Mouse (Mus musculus): ENCODE data around the gene Cacna1e.

Cacna1e gene

DNA sequence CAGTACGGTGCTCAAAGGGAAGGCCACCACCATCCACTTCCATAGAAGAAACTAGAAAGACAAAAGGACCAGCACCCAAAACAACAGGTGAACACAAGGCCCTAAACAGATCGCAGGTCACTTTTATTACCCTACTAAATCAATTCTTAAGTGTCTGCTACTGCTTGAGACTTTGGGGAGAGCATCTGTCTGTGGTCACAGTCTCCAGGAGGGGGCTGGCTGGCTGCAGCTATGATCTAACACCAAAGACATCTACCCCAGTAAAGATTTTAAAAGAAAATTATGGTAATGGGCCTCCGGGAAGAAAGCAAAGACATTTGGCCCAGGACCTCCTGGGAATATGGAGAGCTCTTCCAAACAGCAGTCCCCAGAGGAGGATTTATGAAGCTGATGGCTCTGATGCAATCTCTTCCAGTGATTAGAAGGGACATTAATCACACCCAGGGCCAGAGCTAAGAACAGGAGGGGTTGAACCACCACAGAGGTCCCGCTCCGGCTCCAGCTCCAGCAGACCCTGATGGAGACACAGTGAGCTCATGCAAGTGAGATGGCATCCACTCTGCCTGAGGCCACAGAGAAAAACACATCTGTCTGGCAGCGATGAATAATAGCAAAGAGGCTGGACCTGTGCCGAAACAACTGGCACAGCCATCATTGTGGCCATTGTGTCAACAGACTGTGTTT lies 178.3 kb downstream of the Cacna1e start:
- no peak for DNase-seq

DNA sequence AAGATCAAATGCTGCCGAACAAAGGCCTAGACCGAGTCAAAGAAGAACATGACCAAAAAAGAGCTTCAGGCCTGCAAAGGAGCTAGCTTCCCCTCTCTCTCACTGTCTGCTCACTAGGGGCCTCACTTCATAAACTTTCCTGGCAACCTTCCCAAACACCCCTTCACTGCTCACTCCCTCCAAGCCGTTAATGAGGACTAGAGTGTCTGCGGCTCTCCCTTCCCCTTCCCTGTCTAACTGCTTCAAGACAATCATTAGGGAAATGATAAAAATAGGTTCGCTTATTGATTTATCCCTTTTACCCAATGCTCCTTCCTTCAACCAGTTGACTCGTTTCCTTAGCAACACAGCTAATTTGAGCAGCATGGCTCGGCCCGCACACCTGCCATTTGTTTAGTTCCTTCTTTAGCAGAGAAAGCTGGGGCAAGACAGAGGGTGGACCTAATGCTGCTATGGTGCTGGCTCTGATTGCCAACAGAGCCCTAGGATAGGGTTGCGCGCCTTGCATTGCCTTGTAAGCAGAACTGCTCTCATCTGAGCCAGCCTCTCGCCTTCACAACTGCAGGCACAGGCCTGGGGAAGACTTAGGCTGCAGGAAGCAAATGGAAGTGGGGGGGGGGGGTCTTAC lies 179.6 kb downstream of the Cacna1e start:
- DNase-seq = no peak

DNA sequence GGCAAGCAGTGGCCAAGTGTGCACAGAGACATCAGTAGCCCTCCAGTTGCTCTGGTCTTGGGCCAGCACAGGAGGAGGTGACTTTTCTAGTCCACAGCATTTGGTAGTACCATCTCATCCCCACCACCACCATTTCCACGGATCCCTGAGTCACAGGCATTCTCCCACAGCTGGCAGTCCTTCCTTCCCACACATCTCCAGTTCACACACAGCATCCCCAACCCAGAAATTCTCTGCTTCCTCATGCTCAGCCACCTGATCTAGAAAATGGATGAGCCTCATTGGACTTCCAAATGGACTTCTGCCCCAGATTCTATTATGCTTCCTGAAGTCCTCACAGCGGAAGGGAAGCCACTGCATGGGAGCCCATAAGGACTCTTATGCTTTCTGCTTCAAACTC lies 181.7 kb downstream of the Cacna1e start:
- DNase-seq = no peak

DNA sequence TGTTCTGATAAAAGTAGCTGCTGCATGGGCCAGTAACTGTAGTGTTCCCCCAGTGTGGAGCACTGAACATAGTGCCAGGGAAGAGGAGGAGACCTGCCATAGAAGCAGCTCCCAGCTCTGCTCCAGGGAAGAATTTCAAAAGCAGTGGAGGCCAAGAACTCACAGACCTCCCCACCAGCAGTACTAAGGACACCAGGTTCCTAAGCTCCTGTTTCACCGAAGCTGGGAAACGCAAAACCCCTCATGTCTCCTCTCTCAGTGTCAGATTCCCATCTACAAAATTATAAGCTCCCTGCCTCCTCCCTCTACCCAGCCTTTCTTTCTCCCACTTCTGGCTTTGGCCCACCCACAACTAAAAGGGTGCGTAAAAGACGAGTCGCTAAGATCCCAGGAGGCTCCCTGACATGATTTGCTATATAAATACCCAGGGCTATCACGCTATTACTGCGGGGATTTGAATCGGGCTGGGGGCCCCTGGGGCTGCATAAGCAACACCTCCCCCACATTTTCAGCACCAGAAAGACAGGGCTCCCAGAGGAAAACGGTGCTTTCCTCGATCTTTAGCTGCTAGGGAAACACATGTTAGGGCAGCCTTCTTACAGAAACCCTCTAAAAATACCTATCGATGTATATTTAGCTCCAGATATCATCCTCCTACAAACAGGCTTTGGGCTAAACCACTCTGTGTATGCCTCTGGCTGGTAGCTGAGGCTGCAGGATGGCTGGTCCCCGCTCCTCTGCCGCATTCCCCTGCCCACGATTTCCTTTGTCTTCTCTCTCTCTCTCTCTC lies 195.2 kb downstream of the Cacna1e start:
- peak in 1 of 2 experiments; percentile 45 for DNase-seq

DNA sequence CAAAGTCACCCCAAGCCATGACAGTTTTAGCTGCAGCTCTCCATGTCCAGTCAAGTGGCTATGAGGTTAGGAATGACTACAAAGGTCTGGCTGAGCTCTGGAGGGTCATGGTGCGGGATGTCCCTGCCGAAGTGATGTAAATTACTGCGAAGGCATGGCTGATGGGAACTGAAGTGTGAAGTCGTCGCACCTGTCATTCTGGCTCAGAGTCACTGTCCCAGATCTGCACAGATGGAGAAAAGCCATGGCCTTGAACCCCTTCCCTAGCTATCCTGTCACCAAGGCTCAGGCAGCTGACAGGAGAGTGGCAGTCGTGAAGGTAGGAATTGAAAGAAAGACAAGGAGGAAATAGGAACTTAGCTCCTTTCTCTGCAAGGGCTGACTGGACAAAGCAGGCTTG lies 197.4 kb downstream of the Cacna1e start:
- DNase-seq = peak; percentile 61 to 83

DNA sequence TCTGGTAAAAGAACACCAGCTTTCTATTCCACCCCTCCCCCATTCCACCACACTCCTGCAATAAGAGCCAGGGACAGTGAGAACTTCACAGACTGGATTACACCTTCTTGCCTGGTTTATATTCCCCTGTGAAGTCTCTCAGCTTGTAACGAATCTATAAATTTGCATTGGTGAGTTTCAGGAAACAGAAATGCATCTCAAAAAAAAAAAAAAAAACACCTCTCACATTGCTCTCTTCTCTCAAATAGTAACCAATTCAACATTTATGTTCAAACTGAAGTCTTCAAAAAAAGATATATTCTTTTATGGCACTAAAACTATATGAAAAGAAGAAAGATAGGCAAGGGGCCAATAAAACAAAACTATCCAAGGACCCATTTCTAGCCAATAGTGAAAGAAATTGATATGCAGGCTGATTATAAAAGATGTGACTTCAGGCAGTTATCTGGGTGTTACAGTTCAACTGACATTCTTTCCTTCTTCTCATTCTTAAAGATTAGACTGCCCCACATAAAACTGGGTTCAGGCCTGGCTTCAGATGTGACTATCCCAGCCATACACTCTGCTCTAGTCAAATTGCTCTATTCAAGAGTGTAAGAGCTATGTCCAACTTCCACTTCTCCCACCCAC lies 200.7 kb downstream of the Cacna1e start:
- DNase-seq = no peak

DNA sequence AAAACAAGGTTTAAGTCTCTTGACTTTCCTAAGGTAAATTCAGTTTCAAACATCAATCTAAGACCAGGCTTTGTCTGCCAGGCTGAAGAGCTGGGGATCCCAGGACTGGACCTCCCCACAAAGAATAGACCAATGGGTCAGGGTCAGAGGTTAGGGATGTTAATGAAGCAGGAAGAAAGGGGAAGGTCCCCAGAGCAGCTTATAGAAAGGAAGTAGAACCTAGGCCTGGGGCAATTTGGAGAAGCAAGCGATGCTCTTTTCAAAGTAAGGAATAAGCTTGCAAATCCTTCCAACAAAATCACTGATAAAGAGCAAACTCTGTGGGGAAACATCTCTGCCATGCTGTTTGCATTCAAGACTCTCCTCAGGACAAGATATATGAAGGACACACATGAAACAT lies 205.3 kb downstream of the Cacna1e start:
- DNase-seq = no peak

DNA sequence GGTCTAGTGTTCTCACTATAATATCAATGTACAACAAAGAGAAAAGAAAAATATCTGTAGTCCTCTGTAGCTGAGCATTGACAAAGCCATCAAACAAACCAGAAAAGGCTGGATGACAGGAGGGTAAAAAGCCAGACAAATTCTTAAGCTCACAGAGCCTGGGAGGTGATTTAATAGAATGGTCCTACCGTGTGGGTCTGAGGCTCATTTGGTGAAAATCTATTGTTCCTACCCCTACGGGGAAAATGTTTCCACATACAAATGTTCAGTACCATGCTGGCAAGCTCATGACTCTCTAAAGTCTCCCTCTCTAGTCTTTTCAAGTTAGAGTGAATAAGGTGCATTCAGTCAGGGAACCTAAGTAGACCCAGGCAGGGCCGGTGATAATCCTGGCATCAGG lies 206.2 kb downstream of the Cacna1e start:
- DNase-seq = no peak

DNA sequence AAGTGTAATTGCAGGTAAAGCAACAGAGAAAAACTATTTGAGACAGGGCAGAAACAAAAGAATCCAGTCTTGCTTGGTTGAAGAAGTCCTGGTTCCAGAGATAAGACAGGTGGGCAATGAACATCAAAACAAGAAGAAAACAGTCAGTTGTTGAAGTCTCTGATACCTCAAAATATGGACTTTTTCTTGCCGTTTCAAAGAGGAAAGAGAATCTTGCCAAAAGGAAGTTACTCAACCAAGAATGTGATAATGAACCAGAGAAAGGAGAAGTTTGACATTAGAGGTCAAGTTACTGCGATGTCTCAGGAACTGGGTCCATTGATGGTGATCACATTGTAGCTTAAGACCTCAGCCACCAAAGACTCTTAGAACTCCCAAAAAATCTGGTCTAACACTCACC lies 206.6 kb downstream of the Cacna1e start:
- no peak for DNase-seq

DNA sequence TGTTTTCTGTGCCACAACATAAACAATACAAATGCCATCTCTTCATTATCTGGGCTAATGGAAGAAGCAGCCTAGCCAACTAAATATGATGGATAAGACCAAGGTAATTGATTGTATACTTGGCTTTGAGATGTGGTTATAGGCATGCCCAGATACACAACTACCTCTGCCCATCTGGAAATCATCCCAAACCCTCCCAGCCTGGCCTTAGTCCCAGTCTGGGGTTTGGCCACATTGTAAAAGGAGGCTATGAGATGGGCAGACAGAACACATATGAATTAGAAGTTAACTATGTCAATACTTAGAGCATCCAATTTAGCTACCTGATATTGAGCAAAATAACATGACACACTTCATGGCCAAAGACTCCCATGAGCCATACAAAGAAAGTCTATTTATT lies 220.6 kb downstream of the Cacna1e start:
- peak; percentile 74 to 85 for DNase-seq

DNA sequence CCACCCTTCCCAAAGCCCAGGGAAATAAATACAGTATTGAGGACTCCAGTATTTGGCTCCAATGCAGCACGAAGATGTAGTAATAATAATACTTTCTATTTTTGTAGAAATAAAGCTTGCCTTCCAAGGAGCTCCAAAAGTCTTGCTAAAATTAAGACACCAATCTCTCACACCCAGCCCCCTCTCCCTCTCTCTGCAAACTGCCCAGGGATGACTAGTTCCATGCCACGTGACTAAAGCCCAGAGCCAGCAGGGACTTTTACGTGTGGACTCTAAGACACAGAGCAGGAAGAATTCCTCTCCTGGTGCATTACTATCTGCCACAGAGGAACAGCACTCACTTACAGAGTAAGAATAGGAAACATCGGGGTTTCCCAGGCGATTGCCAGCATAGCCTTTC lies 222.3 kb downstream of the Cacna1e start:
- no peak for DNase-seq

DNA sequence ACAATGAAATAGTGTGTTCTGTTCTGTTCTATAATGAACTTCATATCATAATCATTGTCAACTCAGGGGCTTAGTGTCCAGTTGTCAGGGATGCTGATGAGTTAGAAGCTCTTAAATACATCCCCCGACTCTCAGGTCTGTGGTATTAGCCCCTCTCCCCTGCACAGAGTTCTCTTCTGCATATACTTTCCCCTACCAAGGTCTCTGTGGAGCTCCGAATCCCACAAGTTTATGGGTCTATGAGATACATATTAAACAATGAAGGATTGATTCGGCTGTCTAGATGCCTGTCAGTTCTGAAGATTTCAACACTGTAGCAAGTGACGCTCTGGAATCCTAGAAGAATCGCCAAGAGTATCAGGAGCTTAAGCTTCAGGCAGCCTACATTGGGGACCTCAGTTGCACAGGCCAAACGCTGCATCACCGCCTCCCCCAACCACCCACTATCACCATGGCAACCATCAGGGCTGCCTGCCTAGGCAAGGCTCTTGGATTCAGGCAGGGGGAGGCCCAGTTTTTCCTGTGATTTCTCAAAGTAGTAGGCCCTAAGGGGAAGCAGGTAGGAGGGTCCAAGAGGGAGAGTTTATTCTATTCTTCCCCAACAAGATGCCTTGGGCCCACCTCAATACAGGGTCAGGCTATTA lies 223.0 kb downstream of the Cacna1e start:
- peak; percentile 74 to 78 for DNase-seq

DNA sequence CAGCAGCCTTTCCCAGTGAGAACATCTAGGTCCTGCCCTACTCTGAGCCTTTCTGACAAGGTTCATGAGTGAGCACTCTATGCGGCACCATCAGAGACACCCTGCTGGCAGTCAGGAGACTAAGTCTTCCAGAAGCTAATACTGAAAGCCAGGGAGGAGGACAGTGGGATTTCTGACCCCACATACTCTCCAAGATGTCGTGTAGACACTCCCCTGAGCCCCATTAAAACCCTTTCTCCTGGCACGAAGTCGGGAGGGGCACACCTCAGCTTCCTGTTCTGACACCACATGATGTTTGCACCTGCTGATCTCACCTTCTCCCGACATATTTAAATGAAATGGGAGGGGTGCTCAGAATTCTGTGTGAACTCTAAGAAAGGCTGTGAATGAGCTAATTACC lies 226.9 kb downstream of the Cacna1e start:
- no peak for DNase-seq

DNA sequence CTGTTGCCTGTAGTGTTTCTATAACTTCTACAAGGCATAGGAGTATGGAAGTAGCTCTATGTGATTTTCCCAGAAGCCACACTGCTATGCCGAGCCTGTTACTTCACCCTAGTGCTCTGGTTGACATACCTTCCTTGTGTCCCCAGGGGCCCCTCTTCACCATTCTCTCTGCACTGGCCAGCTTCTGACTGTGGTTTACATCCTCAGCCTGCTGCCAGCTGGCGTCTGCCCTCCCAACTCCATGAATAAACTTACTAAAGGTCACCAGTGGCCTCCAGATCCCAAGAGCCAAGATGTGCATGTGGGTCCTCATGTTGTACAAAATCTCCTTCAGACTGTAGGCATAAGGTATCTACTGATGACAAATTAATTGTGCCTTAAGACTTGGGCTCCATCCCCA lies 230.3 kb downstream of the Cacna1e start:
- DNase-seq = no peak

DNA sequence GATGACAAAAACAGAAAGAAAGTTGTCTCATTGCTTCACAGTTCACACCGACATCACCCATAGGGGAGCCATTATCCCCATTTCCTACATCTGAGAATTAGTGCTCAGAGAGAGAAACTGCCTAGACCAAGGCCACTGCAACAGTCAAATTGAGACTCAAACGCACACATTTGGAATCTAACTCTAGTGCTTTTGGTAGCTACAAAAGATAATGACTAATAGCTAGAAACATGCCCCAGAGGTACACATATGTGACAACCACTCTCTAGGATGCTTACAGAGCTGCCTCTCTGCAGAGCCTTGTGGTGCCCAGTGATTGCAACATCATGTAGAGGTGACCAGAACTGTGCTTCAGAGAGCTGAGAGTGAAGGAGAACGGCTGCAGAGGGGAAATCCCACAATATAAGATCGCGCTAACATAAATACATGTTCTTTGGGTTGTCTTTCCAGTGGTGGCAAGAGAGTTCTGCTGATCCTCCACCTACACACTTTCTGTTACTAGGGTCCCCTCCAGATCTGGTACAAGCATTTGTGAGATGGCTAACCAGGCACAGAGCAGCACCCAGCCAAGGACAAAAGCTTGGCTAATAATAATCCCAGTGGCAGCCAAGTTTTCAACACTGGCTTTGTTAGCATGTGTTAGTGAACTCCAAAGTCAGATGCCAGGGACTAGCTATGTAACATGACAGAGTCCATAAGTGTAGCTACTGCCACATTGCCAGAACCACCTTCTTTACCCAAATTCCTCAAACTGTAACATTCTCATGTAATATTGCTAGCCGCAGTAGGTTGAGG lies 237.9 kb downstream of the Cacna1e start:
- DNase-seq = no peak

DNA sequence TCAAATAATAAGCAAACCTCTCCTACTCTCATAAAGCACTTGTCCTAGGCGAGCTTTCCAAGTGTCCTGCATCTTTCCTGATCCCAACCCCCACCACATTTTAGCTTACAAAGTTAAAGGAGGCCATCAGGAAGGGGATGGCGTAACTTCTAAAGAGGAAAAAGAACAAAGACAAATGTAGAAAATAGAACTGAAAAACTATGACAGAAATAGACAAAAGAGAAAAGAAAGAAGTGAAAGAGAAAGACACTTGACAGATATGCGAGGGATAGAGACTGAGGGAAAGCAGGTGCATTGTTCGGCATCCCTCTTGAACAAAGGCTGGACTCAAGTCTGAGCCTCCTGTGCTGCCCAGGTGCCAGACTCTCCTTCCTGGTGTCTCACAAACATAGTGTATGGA lies 246.5 kb downstream of the Cacna1e start:
- DNase-seq = no peak

DNA sequence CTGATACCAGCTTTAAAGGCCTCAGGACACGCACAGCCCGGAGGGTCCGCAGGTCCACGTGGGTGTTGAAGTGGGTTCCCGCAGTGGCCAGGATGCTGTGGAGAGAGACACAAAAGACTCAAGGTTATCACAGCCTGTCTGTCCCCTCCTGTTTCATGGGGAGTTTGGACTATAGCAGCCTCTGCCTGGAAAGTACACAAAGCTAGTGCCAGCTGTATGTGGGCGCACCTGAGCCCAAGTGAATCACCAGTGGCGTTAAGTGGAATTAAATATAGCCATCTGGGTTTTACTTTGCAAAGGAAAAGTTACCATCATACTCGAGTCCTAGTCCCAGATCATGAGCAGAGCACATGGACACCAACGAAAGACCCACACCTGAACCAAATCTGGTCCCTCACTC lies 248.5 kb downstream of the Cacna1e start:
- DNase-seq = no peak

DNA sequence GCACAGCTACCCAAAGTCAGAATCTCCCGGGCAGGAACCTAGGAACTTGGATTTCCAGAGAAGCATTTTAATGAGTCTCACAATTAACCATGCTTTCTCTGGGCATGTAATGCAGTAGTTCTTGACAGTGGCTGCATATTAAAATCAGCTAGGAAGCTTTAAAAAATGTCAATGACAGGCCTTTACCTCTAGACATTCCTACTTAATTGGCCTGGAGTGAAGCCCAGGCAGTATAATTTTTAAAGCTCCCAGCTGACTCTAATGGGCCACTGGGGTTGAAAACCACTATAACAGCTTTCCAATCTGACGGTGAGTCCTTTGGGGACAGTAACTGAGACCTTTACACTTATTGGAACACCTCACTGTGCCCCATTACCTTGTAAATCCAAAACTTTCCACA lies 251.4 kb downstream of the Cacna1e start:
- no peak for DNase-seq

DNA sequence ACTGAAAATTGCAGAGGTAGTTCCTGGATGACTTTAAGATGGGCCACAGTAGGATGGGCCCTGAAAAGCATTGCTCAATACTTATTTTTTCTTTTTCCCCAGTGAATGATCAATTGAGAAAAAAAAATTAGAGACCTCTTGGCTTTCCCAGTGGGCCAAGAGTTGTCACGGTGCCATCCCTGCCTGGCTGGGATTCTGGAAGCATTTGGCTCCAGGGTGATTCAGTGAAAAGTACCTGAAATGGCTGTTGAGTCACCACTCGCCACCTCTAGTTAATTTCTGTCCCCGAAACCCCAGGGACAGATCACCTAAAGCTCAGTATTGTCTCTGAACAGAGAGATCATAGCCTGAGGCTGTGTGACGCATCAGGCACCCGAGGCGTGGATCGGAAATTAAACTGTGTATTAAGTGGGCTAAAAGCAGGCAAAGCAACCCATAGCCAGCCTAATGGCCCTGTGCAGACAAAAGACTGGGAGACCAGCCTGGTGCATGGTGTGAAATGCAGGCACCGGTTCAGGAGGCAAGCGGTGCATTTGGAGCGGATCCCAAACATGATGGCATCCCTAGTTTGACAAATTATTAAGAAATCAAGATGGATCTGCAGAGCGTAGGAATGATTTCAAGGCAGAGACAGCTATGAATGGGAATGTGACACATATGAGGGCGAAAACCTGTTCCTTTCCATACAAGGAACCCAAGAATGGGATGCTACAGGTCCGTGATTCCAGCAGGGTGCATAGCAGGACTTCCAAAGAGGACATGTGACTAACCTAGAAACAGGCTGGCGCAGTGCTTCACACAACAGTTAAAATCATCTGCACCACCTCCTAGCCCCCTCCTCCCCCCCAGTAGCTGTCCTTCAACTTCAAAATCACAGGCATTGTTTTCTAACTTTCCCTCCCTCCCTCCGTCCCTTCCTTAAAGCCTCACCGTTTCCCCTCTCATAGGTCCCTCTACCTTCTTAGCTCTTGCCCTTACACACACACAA lies 261.3 kb downstream of the Cacna1e start:
- peak; percentile 87 to 92 for DNase-seq

DNA sequence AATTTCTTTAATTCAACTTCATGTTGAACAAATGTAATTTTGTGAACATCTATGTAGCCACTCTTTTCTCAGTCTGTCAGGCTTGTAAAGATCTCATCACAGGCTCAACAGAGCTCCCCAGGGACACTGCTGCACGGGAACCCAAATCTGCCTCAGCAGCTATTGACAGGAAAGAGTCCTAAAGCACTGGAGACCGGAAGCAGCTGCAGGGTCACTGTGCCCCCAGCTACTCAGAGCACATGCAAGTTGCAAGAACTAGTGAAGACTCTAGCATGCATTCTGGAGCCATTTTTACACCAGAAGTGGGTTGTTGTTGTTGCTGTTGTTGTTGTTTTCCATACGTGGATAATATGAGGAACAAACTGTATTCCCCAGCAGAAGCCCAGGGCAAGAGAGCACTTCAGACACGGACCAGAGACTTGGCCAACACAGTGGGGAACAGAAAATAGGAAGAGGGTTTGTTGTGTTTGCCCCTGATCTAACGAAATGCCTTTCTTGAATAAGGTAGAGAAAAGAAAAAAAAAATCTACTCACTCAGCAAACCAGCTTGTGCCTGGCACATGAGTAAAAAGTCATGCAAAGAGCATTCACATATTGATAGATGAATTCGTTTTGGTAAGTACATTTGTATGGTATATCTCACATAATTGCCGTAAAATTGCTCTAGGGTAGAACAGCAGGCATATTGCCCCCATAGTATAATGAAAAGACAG lies 266.4 kb downstream of the Cacna1e start:
- DNase-seq = no peak

All from cerebellum, postnatal 14 days (tissue).